Mouse (Mus musculus) embryonic facial prominence, embryonic 15.5 days (tissue): ENCODE measurements around the gene Ptpdc1. TPM values are rescaled to one million over a fixed set of nuclear protein-coding genes. Genes with fewer than 3 reads are reported as not detected.

Experiments
- ATAC-seq: fragments of 200-750 bp; cut with Nextera tagmentation; 2 replicates; pipeline ENCODE4 v1.8.0; 2017; ENCODE audit warnings: low read depth, moderate TSS enrichment; ENCODE audit not compliant: insufficient number of reproducible peaks, low FRiP score, low TSS enrichment
- H3K27ac ChIP-seq: fragments of 300-500 bp; sonication (generic); replicated peaks from 2 replicates; pipeline ENCODE4 v1.5.1; 2015; ENCODE audit warnings: mild to moderate bottlenecking, inconsistent platforms
- H3K27me3 ChIP-seq: fragments of 300-500 bp; sonication (generic); 2 replicates; pipeline ENCODE4 v1.6.1; 2015; ENCODE audit warnings: inconsistent platforms
- H3K36me3 ChIP-seq: fragments of 300-500 bp; sonication (generic); 2 replicates; pipeline ENCODE4 v1.6.1; 2015; ENCODE audit warnings: mild to moderate bottlenecking, inconsistent platforms
- H3K4me1 ChIP-seq: fragments of 300-500 bp; sonication (generic); 2 replicates; pipeline ENCODE4 v1.6.1; 2015; ENCODE audit warnings: inconsistent platforms
- H3K4me2 ChIP-seq: fragments of 300-500 bp; sonication (generic); replicated peaks from 2 replicates; pipeline ENCODE4 v1.6.1; 2015; ENCODE audit warnings: mild to moderate bottlenecking, inconsistent platforms
- H3K4me3 ChIP-seq: fragments of 300-500 bp; sonication (generic); replicated peaks from 2 replicates; pipeline ENCODE4 v1.5.1; 2015; ENCODE audit warnings: mild to moderate bottlenecking, inconsistent platforms
- H3K9ac ChIP-seq: fragments of 300-500 bp; sonication (generic); 2 replicates; pipeline ENCODE4 v1.6.1; 2015; ENCODE audit warnings: inconsistent platforms
- H3K9me3 ChIP-seq: fragments of 300-500 bp; sonication (generic); replicated peaks from 2 replicates; pipeline ENCODE4 v1.6.1; 2016; ENCODE audit warnings: inconsistent platforms
- WGBS: fragments of 180-500 bp; shearing (Covaris S2); methylation state at CpG from one replicate; pipeline ENCODE4 v1.1.7; 2015; 5-methylcytosine and 5-hydroxymethylcytosine counted together
- polyA plus RNA-seq: library from polyadenylated mRNA; unstranded; fragments of >200 nt; fragmentation: Nextera tagmentation; extraction: Ambion mirVana; gene quantifications from 2 replicates; pipeline ENCODE4 v1.2.1, GENCODE M21; 2015

Gene Ptpdc1
- polyA plus RNA-seq, 1 experiment from 2014 or later = 18.2 TPM

GRCm38 (mm10) chr13:48653788-48654770 is 28.6 kb upstream of the Ptpdc1 start:
- no peak overlapping the region for H3K9ac ChIP-seq
- no peaks in the 10 kb centered on the region for H3K36me3 ChIP-seq
- no peak overlapping the region for H3K27ac ChIP-seq
- H3K4me2 ChIP-seq = no peak overlapping the region
- no peak for ATAC-seq
- H3K27me3 ChIP-seq = peaks cover 51% of the 10 kb centered on the region
- no peaks in the 10 kb centered on the region for H3K9me3 ChIP-seq
- 7% methylated on average over 14 of the region's 14 CpGs for WGBS
- peaks cover 6% of the 10 kb centered on the region for H3K4me1 ChIP-seq
- no peak overlapping the region for H3K4me3 ChIP-seq

- no peak overlapping the region for H3K27ac ChIP-seq
Observed at GRCm38 (mm10) chr13:48651132-48652065, 25.9 kb upstream of the Ptpdc1 start.

GRCm38 (mm10) chr13:48650615-48651014 is 25.2 kb upstream of the Ptpdc1 start:
- H3K27ac ChIP-seq = no peak overlapping the region
- H3K4me1 ChIP-seq = no peaks in the 10 kb centered on the region
- 0% methylated on average over 1 of the region's 1 CpGs for WGBS
- H3K9ac ChIP-seq = no peak overlapping the region
- no peaks in the 10 kb centered on the region for H3K9me3 ChIP-seq
- no peak overlapping the region for H3K4me2 ChIP-seq
- H3K27me3 ChIP-seq = peaks cover 17% of the 10 kb centered on the region
- H3K36me3 ChIP-seq = no peaks in the 10 kb centered on the region
- ATAC-seq = no peak
- H3K4me3 ChIP-seq = no peak overlapping the region

More at GRCm38 (mm10) chr13:48651132-48652065, 25.9 kb upstream of the Ptpdc1 start:
- Histone ChIP-seq H3K4me2 (no peak overlapping the region), H3K9ac (no peak overlapping the region), H3K27me3 (peaks cover 24% of the 10 kb centered on the region), H3K36me3 (no peaks in the 10 kb centered on the region), H3K4me1 (no peaks in the 10 kb centered on the region; the same call in 1 of the 2 replicates), H3K9me3 (no peaks in the 10 kb centered on the region), H3K4me3 (no peak overlapping the region)
- WGBS = 58% methylated on average over 6 of the region's 6 CpGs
- ATAC-seq = no peak

- no peak for ATAC-seq
- Histone ChIP-seq H3K27ac (no peak overlapping the region), H3K36me3 (no peaks in the 10 kb centered on the region), H3K9ac (no peak overlapping the region), H3K4me2 (no peak overlapping the region), H3K27me3 (peaks cover 2% of the 10 kb centered on the region; the same call in 1 of the 2 replicates), H3K4me3 (no peak overlapping the region), H3K4me1 (no peaks in the 10 kb centered on the region), H3K9me3 (no peaks in the 10 kb centered on the region)
- WGBS = 88% methylated on average over 4 of the region's 4 CpGs
Observed at GRCm38 (mm10) chr13:48646696-48647095, 21.2 kb upstream of the Ptpdc1 start.

GRCm38 (mm10) chr13:48643991-48644390 is 18.5 kb upstream of the Ptpdc1 start:
- H3K36me3 ChIP-seq = no peaks in the 10 kb centered on the region
- 93% methylated on average over 3 of the region's 3 CpGs for WGBS
- no peak for ATAC-seq
- no peak overlapping the region for H3K27ac ChIP-seq
- H3K4me3 ChIP-seq = no peak overlapping the region
- no peaks in the 10 kb centered on the region for H3K4me1 ChIP-seq
- H3K4me2 ChIP-seq = no peak overlapping the region
- no peaks in the 10 kb centered on the region for H3K27me3 ChIP-seq
- H3K9ac ChIP-seq = no peak overlapping the region
- no peaks in the 10 kb centered on the region for H3K9me3 ChIP-seq

GRCm38 (mm10) chr13:48643072-48643471 is 17.6 kb upstream of the Ptpdc1 start:
- WGBS = 81% methylated on average over 6 of the region's 6 CpGs
- Histone ChIP-seq H3K36me3 (no peaks in the 10 kb centered on the region), H3K27ac (no peak overlapping the region), H3K27me3 (no peaks in the 10 kb centered on the region), H3K9ac (no peak overlapping the region), H3K4me2 (no peak overlapping the region), H3K4me3 (no peak overlapping the region), H3K9me3 (no peaks in the 10 kb centered on the region), H3K4me1 (no peaks in the 10 kb centered on the region)
- no peak for ATAC-seq

- H3K27me3 ChIP-seq = no peaks in the 10 kb centered on the region
- H3K27ac ChIP-seq = no peak overlapping the region
- H3K9me3 ChIP-seq = no peaks in the 10 kb centered on the region
- no peaks in the 10 kb centered on the region for H3K4me1 ChIP-seq
- no peaks in the 10 kb centered on the region for H3K36me3 ChIP-seq
- H3K9ac ChIP-seq = no peak overlapping the region
- no peak overlapping the region for H3K4me2 ChIP-seq
- no peak for ATAC-seq
- no peak overlapping the region for H3K4me3 ChIP-seq
Observed at GRCm38 (mm10) chr13:48639570-48639969, 14.1 kb upstream of the Ptpdc1 start.

GRCm38 (mm10) chr13:48637706-48638105 is 12.2 kb upstream of the Ptpdc1 start:
- Histone ChIP-seq H3K9ac (no peak overlapping the region), H3K4me3 (no peak overlapping the region), H3K27ac (no peak overlapping the region), H3K9me3 (no peaks in the 10 kb centered on the region), H3K36me3 (no peaks in the 10 kb centered on the region), H3K4me1 (no peaks in the 10 kb centered on the region), H3K4me2 (no peak overlapping the region), H3K27me3 (no peaks in the 10 kb centered on the region)
- ATAC-seq = no peak
- 53% methylated on average over 2 of the region's 2 CpGs for WGBS

GRCm38 (mm10) chr13:48631691-48632090 is 6.2 kb upstream of the Ptpdc1 start:
- no peaks in the 10 kb centered on the region for H3K36me3 ChIP-seq
- no peak overlapping the region for H3K4me2 ChIP-seq
- 73% methylated on average over 5 of the region's 5 CpGs for WGBS
- H3K9ac ChIP-seq = no peak overlapping the region
- no peak overlapping the region for H3K4me3 ChIP-seq
- H3K4me1 ChIP-seq = no peaks in the 10 kb centered on the region
- H3K9me3 ChIP-seq = no peaks in the 10 kb centered on the region
- no peaks in the 10 kb centered on the region for H3K27me3 ChIP-seq
- ATAC-seq = no peak
- no peak overlapping the region for H3K27ac ChIP-seq

- Histone ChIP-seq H3K4me3 (peak overlapping the region; percentile 68), H3K36me3 (no peaks in the 10 kb centered on the region), H3K27me3 (no peaks in the 10 kb centered on the region), H3K4me1 (peaks cover 6% of the 10 kb centered on the region; the same call in 1 of the 2 replicates), H3K9ac (peak overlapping the region; percentile 76), H3K27ac (peak overlapping the region; percentile 79), H3K9me3 (no peaks in the 10 kb centered on the region), H3K4me2 (peak overlapping the region; percentile 92)
- peak; percentile 77 for ATAC-seq
- WGBS = 2% methylated on average over 26 of the region's 26 CpGs
Observed at GRCm38 (mm10) chr13:48624968-48625398, 481 bp downstream of the Ptpdc1 start.

GRCm38 (mm10) chr13:48618890-48619289 is 6.6 kb downstream of the Ptpdc1 start:
- peaks cover 6% of the 10 kb centered on the region; the same call in 1 of the 2 replicates for H3K36me3 ChIP-seq
- H3K9me3 ChIP-seq = 0 out of 2 replicates have a peak, but pooled peaks cover 9% of the 10 kb centered on the region
- H3K4me2 ChIP-seq = no peak overlapping the region
- H3K27ac ChIP-seq = peak overlapping the region; percentile 58
- ATAC-seq = no peak
- no peak overlapping the region for H3K4me3 ChIP-seq
- H3K4me1 ChIP-seq = 0 out of 2 replicates have a peak, but pooled peaks cover 4% of the 10 kb centered on the region
- no peak overlapping the region for H3K9ac ChIP-seq
- no peaks in the 10 kb centered on the region for H3K27me3 ChIP-seq
- WGBS = 29% methylated on average over 4 of the region's 4 CpGs
